In the genomic region with DNA sequence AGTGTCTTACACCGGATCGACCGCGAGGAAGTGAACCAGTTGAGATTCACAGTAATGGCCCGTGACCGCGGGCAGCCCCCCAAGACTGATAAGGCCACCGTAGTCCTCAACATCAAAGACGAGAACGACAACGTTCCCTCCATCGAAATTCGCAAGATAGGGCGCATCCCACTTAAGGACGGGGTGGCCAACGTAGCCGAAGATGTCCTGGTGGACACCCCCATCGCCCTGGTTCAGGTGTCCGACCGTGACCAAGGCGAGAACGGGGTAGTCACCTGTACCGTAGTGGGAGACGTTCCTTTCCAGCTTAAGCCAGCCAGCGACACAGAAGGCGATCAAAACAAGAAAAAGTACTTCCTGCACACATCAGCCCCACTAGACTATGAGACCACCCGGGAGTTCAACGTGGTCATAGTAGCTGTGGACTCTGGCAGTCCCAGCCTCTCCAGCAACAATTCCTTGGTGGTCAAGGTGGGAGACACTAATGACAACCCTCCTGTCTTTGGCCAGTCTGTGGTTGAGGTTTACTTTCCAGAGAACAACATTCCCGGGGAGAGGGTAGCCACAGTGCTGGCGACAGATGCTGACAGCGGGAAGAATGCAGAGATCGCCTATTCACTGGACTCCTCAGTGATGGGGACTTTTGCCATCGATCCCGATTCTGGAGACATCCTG, we compare ENCODE assay signal across 8 mouse cellular contexts. TPM values are rescaled to one million over a fixed set of nuclear protein-coding genes. Genes with fewer than 3 reads are reported as not detected.
A peak's percentile ranks its signal among the peaks of the same experiment; 100 is the strongest.
DNase-seq lines count a peak whose midpoint lies in the region; ATAC-seq lines count a peak whose summit lies in the region.

No protein-coding gene starts in this region.

- 5% methylated on average over 34 of the region's 34 CpGs for WGBS in hindbrain, embryonic 12.5 days
- 3% methylated on average over 34 of the region's 34 CpGs for WGBS in midbrain, embryonic 10.5 days

- ATAC-seq in hindbrain, embryonic 12.5 days (ENCODE audit: low FRiP score), result no peak

- peak overlapping the region; percentile 73 for H3K9ac ChIP-seq in hindbrain, embryonic 12.5 days

- no peaks in the 10 kb centered on the region for H3K9me3 ChIP-seq in hindbrain, embryonic 12.5 days (replicated peaks)
- no peaks in the 10 kb centered on the region for H3K9me3 ChIP-seq in midbrain, embryonic 10.5 days (replicated peaks)

- no peak overlapping the region for H3K27ac ChIP-seq in hindbrain, embryonic 12.5 days
- H3K27ac ChIP-seq in midbrain, embryonic 10.5 days (replicated peaks), result no peak overlapping the region

- peaks cover 17% of the 10 kb centered on the region; the same call in 1 of the 2 replicates for H3K27me3 ChIP-seq in hindbrain, embryonic 12.5 days
- H3K27me3 ChIP-seq in midbrain, embryonic 10.5 days (ENCODE audit: low read depth, poor library complexity, severe bottlenecking), result peaks cover 44% of the 10 kb centered on the region

- peaks cover 9% of the 10 kb centered on the region for H3K4me1 ChIP-seq in hindbrain, embryonic 12.5 days
- H3K4me1 ChIP-seq in midbrain, embryonic 10.5 days, result peaks cover 40% of the 10 kb centered on the region

- H3K4me3 ChIP-seq in hindbrain, embryonic 12.5 days, result peak overlapping the region; percentile 65
- H3K4me3 ChIP-seq in midbrain, embryonic 10.5 days, result peak overlapping the region; percentile 72

- H3K36me3 ChIP-seq in hindbrain, embryonic 12.5 days, result no peaks in the 10 kb centered on the region
- no peaks in the 10 kb centered on the region for H3K36me3 ChIP-seq in midbrain, embryonic 10.5 days

- DNase-seq in embryo, embryonic 10.5 days (ENCODE audit: low spot score), result peak; percentile 28
- DNase-seq in embryo, embryonic 10 days (ENCODE audit: low spot score), result no peak
- peak; percentile 21 to 39 for DNase-seq in right cerebral cortex, adult 2 months (ENCODE audit: low spot score in 2 of 2)
- no peak for DNase-seq in right cerebral cortex, adult 18-20 months
- DNase-seq in midbrain, embryonic 10.5 days (ENCODE audit: low spot score), result peak; percentile 32
- DNase-seq in MN1 (ENCODE audit: low spot score), result no peak
- no peak for DNase-seq in ovary, postnatal 36 days (ENCODE audit: low spot score)

- peak overlapping the region; percentile 83 for H3K4me2 ChIP-seq in hindbrain, embryonic 12.5 days (replicated peaks)

RNA-seq across cellular contexts. Expression of gene Pcdh7, which starts 2.6 kb away (rescaled TPM):
- 15.3 and 16.8 TPM in 2 replicates for polyA plus RNA-seq in hindbrain, embryonic 12.5 days (2016; fragmentation: Nextera tagmentation; extraction: Ambion mirVana)
- polyA plus RNA-seq in midbrain, embryonic 10.5 days (2016; fragmentation: Nextera tagmentation; extraction: Ambion mirVana), result 4.0 and 4.9 TPM in 2 replicates

Comparison
In these comparisons a context has a peak if more than half of its experiments do, and no peak if none do; other contexts are left out.
1. DNase-seq: peak in embryo, embryonic 10.5 days (single experiment), right cerebral cortex, adult 2 months (2 of 2) and midbrain, embryonic 10.5 days (single experiment); none in embryo, embryonic 10 days (single experiment), right cerebral cortex, adult 18-20 months (single experiment), MN1 (single experiment) and ovary, postnatal 36 days (single experiment).